Mouse (Mus musculus): Measurements from ENCODE around the gene Trim39. TPM values are rescaled to one million over a fixed set of nuclear protein-coding genes. Genes with fewer than 3 reads are reported as not detected.

Gene Trim39
- 49.7 and 70.0 TPM in 2 replicates for total RNA-seq (2023)

GRCm38 (mm10) chr17:36271586-36272256, at the start of gene Trim39:
Trim39 (minus strand) TSS chr17:36272247.

GRCm38 (mm10) chr17:36286390-36286789, 14.3 kb upstream of the Trim39 start, which contains the start of gene H2-M10.2:
H2-M10.2 (minus strand) TSS chr17:36286490.

GRCm38 (mm10) chr17:36257969-36258368, 14.1 kb downstream of the Trim39 start, which contains the start of gene Rpp21:
Rpp21 (minus strand) TSS chr17:36258069.

Other genes starting within 250 kb of the Trim39 start
- 151 and 156 TPM in 2 replicates for gene H2-T23, start 239.4 kb downstream of the Trim39 start, total RNA-seq (2023)
- 31.0 and 31.3 TPM in 2 replicates for gene H2-T22, start 229.5 kb downstream of the Trim39 start, total RNA-seq (2023)
- 0.29 TPM in 1 of 2 replicates, not detected in the other for gene Gm6034, start 229.3 kb downstream of the Trim39 start, total RNA-seq (2023)
- 34.1 and 46.2 TPM in 2 replicates for gene Gm11127, start 213.9 kb downstream of the Trim39 start, total RNA-seq (2023)
- gene Gm19684, start 150.6 kb downstream of the Trim39 start, total RNA-seq (2023) = 0.68 and 1.4 TPM in 2 replicates
- gene Gm7030, start 142.8 kb downstream of the Trim39 start, total RNA-seq (2023) = 1.6 and 2.5 TPM in 2 replicates
- gene Gm8909, start 103.7 kb downstream of the Trim39 start, total RNA-seq (2023) = not detected in 2 replicates
- gene H2-T3, start 82.0 kb downstream of the Trim39 start, total RNA-seq (2023) = not detected in 2 replicates
- gene Rpp21, start 14.2 kb downstream of the Trim39 start, total RNA-seq (2023) = 28.8 and 46.8 TPM in 2 replicates
- gene H2-M10.2, start 14.2 kb upstream of the Trim39 start, total RNA-seq (2023) = not detected in 2 replicates
- not detected in 2 replicates for gene H2-M10.1, start 53.9 kb upstream of the Trim39 start, total RNA-seq (2023)
- not detected in 2 replicates for gene H2-M10.3, start 96.2 kb upstream of the Trim39 start, total RNA-seq (2023)
- not detected in 2 replicates for gene H2-M10.4, start 190.1 kb upstream of the Trim39 start, total RNA-seq (2023)